Mouse (Mus musculus) liver, adult 2 months (tissue): ENCODE results near the gene Actr1b.

ENCODE experiments used
- CTCF ChIP-seq: fragments of 200-500 bp; IDR thresholded peaks from 2 replicates; pipeline ENCODE4 v1.5.1; 2011; ENCODE audit warnings: low read depth, low read length, control low read depth
- POLR2A ChIP-seq: fragments of 200-500 bp; IDR thresholded peaks from 2 replicates; pipeline ENCODE4 v1.6.1; 2011; ENCODE audit warnings: low read length, control low read depth; ENCODE audit not compliant: insufficient read depth; ENCODE audit errors: extremely low read depth

DNA sequence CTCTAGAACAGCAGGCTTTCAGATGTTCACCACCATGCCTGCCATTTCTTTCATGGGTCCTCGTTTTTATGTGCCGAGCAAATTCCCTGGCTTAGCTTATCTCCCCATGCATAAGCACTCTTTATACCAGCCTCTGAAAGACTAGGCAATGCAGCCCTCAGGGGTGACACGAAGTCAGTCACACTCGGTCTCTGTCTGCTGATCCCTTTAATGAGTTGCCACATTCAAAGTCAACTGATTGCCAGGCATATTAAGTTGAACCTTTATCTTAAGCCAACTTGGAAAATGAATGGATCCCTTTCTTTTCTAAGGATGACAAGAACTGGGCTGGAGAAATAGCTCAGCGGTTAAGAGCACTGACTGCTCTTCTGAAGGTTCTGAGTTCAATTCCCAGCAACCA is 25.0 kb upstream of the Actr1b start:
- TF ChIP-seq CTCF (no peak), POLR2A (no peak)
